Mouse (Mus musculus) intestine, embryonic 14.5 days (tissue): ENCODE measurements around the gene Hoxa7. TPM values are rescaled to one million over a fixed set of nuclear protein-coding genes. Genes with fewer than 3 reads are reported as not detected.

ENCODE experiments used
- ATAC-seq: fragments of 200-750 bp; cut with Nextera tagmentation; replicated peaks from 2 replicates; pipeline ENCODE4 v1.8.0; 2017; ENCODE audit warnings: low read depth, moderate number of reproducible peaks, moderate TSS enrichment, moderate library complexity; ENCODE audit not compliant: low FRiP score, low TSS enrichment
- DNase-seq: peaks from one replicate; pipeline ENCODE4 v3.0.0-alpha.2; 2018; ENCODE audit warnings: low spot score
- H3K27ac ChIP-seq: fragments of 300-500 bp; sonication (generic); 2 replicates; pipeline ENCODE4 v1.5.1; 2014; ENCODE audit warnings: low read depth, mild to moderate bottlenecking, control low read depth
- H3K27me3 ChIP-seq: fragments of 300-500 bp; sonication (generic); replicated peaks from 2 replicates; pipeline ENCODE4 v1.6.1; 2014; ENCODE audit warnings: low read length, control low read depth; ENCODE audit not compliant: control insufficient read depth, insufficient read depth
- H3K36me3 ChIP-seq: fragments of 300-500 bp; sonication (generic); 2 replicates; pipeline ENCODE4 v1.6.1; 2014; ENCODE audit warnings: low read length, control low read depth; ENCODE audit not compliant: control insufficient read depth, insufficient read depth
- H3K4me1 ChIP-seq: fragments of 300-500 bp; sonication (generic); replicated peaks from 2 replicates; pipeline ENCODE4 v1.6.1; 2014; ENCODE audit warnings: low read length, control low read depth, mixed read lengths; ENCODE audit not compliant: control insufficient read depth, insufficient read depth
- H3K4me2 ChIP-seq: fragments of 300-500 bp; sonication (generic); 2 replicates; pipeline ENCODE4 v1.6.1; 2014; ENCODE audit warnings: low read length
- H3K4me3 ChIP-seq: fragments of 300-500 bp; sonication (generic); 2 replicates; pipeline ENCODE4 v1.5.1; 2014; ENCODE audit warnings: low read depth, low read length, control low read depth, mixed read lengths
- H3K9ac ChIP-seq: fragments of 300-500 bp; sonication (generic); 2 replicates; pipeline ENCODE4 v1.6.1; 2014; ENCODE audit warnings: mild to moderate bottlenecking, low read length
- H3K9me3 ChIP-seq: fragments of 300-500 bp; sonication (generic); 2 replicates; pipeline ENCODE4 v1.6.1; 2016; ENCODE audit warnings: low read length, control low read depth; ENCODE audit not compliant: control insufficient read depth
- WGBS: fragments of 180-500 bp; shearing (Covaris S2); extraction: QIAGEN DNeasy Blood & Tissue Kit; methylation state at CpG from one replicate; pipeline ENCODE4 v1.1.7; 2014; 5-methylcytosine and 5-hydroxymethylcytosine counted together
- polyA plus RNA-seq: library from polyadenylated mRNA; unstranded; fragments of >200 nt; fragmentation: Nextera tagmentation; extraction: Ambion mirVana; gene quantifications from 2 replicates; pipeline ENCODE4 v1.2.1, GENCODE M21; 2014

The Hoxa7 gene
- polyA plus RNA-seq, 1 experiment from 2014 or later, result 9.2 TPM

DNA sequence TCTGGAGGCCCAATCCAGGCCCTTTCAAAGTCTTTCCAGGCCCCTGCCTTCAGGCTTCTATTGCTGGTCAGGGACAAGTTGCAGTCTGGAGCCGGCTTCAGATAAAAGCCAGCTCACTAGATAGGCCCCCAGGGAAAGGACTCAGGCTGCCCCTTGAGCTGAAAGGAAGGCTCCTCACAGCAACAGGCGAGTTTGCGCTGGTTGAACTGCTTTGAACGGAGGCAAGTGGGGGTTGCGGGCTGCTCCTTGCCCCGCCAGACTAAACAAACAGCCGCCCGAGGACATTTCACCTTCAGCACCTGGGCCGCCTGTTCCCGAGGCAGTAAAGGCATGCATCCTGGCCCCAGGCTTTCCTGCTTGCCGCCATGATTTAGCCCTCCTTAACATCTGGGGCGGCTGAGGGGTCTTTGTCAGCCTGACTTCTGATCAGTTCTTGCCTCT, 22.0 kb upstream of the Hoxa7 start:
- DNase-seq (no peak), ATAC-seq (no peak)
- Histone ChIP-seq H3K4me1 (no peaks in the 10 kb centered on the region), H3K4me3 (peak overlapping the region; percentile 34), H3K9ac (peak overlapping the region; percentile 58), H3K36me3 (no peaks in the 10 kb centered on the region), H3K9me3 (no peaks in the 10 kb centered on the region), H3K27ac (peak overlapping the region; percentile 9; the same call in 1 of the 2 replicates), H3K27me3 (peaks cover 100% of the 10 kb centered on the region), H3K4me2 (peak overlapping the region; percentile 21)
- WGBS, result 3% methylated on average over 12 of the region's 12 CpGs

DNA sequence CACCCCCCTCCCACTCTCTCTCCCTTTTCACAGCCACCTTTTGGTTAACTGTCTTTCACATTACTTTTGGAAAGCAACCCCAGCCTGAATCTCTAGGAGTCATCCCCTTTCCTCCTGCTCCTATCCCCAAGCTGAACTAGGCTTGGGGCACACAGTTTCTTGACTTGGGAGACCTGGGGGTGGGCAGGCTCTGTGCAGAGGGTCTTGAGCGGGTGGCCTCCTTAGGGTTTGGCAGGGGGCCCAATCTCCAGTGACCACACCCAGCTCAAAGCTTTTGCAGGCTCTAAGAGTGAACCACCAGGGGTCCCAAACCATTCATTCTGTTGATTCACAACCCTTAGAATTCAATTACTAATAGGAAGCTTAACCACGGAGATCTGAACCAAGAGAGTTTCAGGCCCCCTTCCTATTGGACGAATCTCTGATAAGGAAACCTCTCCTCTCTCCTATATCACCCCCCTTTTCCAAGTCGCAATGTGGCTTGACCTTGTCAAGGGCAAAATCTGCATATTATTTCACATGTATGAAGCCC, 21.2 kb upstream of the Hoxa7 start:
- no peak for ATAC-seq
- 9% methylated on average over 4 of the region's 4 CpGs for WGBS
- Histone ChIP-seq H3K4me3 (no peak overlapping the region), H3K27ac (peak overlapping the region; percentile 9; the same call in 1 of the 2 replicates), H3K4me1 (no peaks in the 10 kb centered on the region), H3K9ac (peak overlapping the region; percentile 58), H3K4me2 (peak overlapping the region; percentile 21; the same call in 1 of the 2 replicates), H3K27me3 (peaks cover 100% of the 10 kb centered on the region), H3K9me3 (no peaks in the 10 kb centered on the region), H3K36me3 (no peaks in the 10 kb centered on the region)
- no peak for DNase-seq

DNA sequence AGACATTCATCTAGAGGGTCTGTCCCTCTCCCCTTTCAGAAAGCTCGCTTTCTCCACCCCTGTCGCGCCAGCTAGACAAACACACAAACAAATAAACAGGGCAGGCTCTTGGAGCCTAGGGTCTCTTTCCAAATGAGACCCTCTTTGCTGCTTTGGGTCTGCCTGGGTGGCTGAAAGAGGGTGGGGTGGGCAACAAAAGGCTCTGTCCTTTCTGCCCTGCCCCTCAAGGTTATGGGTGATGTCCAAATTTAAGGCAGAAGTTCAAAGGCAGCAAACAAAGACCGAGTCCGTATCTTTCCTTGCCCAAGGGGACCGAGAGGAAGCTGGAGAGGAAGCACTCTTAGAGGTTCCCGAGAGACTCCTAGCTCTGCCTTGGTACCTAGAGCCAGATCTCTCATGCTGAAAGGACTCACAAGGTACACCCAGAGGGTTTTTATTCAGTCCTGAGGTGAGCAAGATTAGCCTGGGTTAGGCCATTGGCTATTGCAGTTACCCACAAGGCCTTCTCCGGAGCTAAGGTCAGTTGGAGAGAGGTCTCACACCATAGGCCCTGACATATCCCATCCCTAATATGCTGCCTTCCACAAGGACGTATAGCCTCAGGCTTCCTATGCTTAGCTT, 19.5 kb upstream of the Hoxa7 start:
- 4% methylated on average over 9 of the region's 9 CpGs for WGBS
- 0 out of 2 replicates have a peak overlapping the region, but pooled peaks have one; percentile 41 for H3K4me3 ChIP-seq

DNA sequence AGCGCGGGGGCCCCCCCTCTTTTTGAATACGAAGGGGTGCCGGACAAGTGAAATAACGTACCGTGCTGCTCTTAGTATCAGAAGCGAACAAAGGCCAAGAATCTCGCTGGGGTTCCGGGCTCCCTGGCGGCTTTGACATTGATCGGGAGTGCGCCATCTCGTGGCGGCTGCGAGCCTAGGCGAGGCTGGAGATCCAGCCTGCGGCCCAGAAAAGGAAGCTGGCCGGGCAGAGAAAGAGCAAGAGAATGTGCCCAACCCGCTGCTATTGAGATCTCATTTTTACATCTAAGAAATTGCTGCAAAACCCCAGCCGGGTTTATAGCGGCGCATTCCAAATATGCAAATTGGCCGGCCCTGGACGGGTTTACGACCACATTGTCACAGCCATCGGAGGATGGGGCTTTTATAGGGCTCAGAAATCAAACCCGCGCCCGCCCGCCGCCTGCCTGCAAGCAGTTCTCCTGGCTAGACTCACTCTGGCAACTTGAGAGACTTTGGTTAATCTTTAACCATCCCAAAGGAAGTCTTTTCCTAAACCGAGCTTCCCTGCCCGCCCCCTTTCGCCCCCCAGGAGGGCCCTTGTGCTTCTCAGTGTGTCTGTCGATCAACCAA, 18.8 kb upstream of the Hoxa7 start, which contains the start of gene Hoxa10:
Gene Hoxa10, minus strand, starts transcription at position 466 of the 612 bp plus-strand sequence.
- Histone ChIP-seq H3K27me3 (peaks cover 100% of the 10 kb centered on the region), H3K9ac (peak within 1 kb of the TSS; percentile 67), H3K4me1 (no peaks in the 10 kb centered on the region), H3K9me3 (no peaks in the 10 kb centered on the region), H3K4me3 (peak within 1 kb of the TSS; percentile 41), H3K36me3 (no peaks in the 10 kb centered on the region), H3K4me2 (peak within 1 kb of the TSS; percentile 40), H3K27ac (peak within 1 kb of the TSS; percentile 87)
- under 1% methylated on average over 35 of the region's 35 CpGs for WGBS
- ATAC-seq (peak; percentile 73), DNase-seq (peak; percentile 74)

More for the DNA sequence above, 19.5 kb upstream of the Hoxa7 start:
- ATAC-seq (no peak), DNase-seq (no peak)
- H3K9ac ChIP-seq, result peak overlapping the region; percentile 22
- peak overlapping the region; percentile 40 for H3K4me2 ChIP-seq
- H3K4me1 ChIP-seq, result no peaks in the 10 kb centered on the region
- H3K9me3 ChIP-seq, result no peaks in the 10 kb centered on the region
- H3K36me3 ChIP-seq, result no peaks in the 10 kb centered on the region
- peaks cover 100% of the 10 kb centered on the region for H3K27me3 ChIP-seq
- H3K27ac ChIP-seq, result no peak overlapping the region; the same call in 1 of the 2 replicates

DNA sequence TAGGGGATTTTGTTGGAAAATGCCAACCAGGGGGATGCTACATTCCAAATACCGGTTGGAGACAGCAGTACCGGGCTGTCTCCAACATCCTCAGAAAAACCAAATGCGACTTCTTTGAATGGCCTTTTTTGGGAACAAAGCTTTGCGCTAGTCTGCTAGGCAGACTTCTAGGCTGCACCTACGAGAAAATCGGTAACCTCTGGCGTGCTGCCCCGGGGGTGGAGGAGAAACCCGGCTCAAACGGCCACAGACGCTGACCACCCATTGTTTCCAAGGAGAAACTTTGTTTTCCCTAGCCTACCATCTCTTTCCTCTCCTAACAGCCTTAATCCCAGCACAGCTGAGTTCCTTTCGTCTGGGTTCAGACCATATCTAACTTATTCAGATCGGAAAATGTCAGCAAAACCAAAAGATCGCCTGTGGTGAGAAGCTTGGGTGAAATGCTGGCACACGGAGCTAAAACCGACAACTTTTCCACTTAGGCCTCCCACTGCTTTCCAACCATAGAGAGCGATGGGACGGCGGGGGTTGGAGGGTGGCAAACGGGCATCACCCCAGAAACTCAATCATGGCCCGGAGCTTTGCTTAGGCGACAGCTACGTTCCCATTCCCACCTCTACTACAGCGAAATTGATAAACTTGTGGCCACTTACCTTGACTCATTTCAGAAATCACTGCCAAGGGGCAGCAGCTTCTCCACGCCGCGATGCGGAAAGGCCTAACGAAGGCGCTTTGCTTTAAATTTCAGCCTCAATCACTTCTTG, 18.2 kb upstream of the Hoxa7 start:
- peak overlapping the region; percentile 41 for H3K4me3 ChIP-seq

DNA sequence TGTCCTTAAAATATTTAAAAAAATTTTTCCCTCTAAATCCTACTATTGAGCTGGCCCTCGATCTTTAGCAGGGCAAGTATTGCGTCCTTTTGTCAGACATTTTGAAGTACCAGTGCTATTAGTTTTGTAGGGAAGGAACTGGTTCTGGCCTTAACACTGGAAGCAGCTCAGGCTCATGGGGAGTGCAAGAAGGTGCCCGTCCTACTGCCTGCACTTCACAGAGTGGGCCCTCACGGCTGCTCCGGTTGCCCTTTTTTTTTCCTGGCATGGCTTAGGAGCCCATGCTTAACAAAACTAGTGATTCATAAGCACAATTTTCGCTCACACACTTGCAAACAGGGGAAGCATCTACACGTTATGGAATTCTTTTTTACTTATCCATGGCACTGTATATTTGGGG, 17.3 kb upstream of the Hoxa7 start:
- Histone ChIP-seq H3K36me3 (no peaks in the 10 kb centered on the region), H3K27me3 (peaks cover 100% of the 10 kb centered on the region), H3K4me2 (peak overlapping the region; percentile 40), H3K4me3 (peak overlapping the region; percentile 41), H3K4me1 (no peaks in the 10 kb centered on the region), H3K27ac (no peak overlapping the region), H3K9me3 (no peaks in the 10 kb centered on the region), H3K9ac (peak overlapping the region; percentile 67)
- ATAC-seq (no peak), DNase-seq (peak; percentile 78)
- 4% methylated on average over 7 of the region's 7 CpGs for WGBS

More for the DNA sequence above, 18.2 kb upstream of the Hoxa7 start:
- peak overlapping the region; percentile 67 for H3K9ac ChIP-seq
- no peaks in the 10 kb centered on the region for H3K9me3 ChIP-seq
- no peaks in the 10 kb centered on the region for H3K4me1 ChIP-seq
- ATAC-seq, result no peak
- no peaks in the 10 kb centered on the region for H3K36me3 ChIP-seq
- H3K27me3 ChIP-seq, result peaks cover 100% of the 10 kb centered on the region
- peak; percentile 73 for DNase-seq
- WGBS, result 3% methylated on average over 30 of the region's 30 CpGs
- peak overlapping the region; percentile 40 for H3K4me2 ChIP-seq
- H3K27ac ChIP-seq, result peak overlapping the region; percentile 87

DNA sequence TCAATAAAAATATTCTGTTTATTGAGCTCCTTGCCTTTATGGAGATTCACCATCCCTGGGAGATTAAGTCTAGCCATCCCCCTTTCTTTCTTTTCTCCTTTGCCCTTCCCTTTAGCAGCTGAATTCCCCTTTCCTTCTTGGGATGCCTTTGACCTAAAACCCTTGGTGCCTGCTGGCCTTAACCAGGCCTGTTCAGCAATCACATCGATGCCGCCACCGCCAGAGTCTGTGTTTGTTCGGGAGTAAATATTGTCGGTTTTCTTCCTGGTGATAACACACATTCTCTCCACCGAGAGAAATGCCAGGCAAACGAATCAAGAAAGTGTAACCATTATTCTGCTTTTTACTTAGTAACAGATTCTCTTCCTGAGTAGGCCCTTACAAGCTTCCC, 16.5 kb upstream of the Hoxa7 start:
- Histone ChIP-seq H3K9me3 (no peaks in the 10 kb centered on the region), H3K4me1 (no peaks in the 10 kb centered on the region), H3K27me3 (peaks cover 100% of the 10 kb centered on the region), H3K27ac (no peak overlapping the region), H3K4me2 (peak overlapping the region; percentile 40), H3K9ac (peak overlapping the region; percentile 67), H3K36me3 (no peaks in the 10 kb centered on the region), H3K4me3 (peak overlapping the region; percentile 41)
- ATAC-seq (no peak), DNase-seq (peak; percentile 75)
- under 1% methylated on average over 7 of the region's 7 CpGs for WGBS

DNA sequence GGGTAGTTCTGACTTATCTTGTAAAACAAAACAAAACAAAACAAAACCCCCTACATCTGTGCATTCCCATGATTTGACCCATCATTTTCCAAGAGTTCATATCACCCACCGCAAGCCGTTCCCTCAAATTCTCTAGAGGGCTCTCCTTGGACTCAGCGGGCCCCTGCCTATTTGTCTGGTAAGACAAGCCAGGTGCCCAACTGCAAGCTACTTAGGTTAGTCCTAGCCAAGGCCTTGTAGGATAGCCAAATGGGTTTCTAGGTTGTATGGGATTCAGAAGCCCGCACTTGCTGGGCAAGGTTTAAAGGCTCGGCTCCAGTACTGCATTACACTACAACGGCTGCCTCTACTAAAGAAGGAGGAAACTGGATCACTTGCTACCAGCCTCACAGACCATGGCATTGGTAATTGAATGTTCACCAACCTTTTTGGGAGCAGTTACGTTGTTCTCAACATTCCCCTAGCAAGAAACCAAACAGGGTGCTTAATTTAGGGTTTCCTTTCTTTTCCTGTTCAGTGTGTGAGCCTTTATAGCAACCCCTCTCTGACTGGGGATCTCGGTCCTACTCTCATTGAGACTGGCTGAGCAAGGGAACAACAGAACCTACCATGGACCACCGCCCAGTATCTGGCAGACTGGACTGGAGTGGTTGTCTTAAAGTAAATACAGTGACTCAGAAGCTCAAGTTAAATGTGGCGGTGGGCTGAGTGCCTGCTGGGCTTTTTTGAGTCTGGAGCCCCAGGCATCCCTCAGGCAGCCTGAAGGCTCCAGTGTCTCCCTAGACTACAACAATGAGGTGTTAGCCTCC, 15.9 kb upstream of the Hoxa7 start:
- Histone ChIP-seq H3K9ac (peak overlapping the region; percentile 67), H3K9me3 (no peaks in the 10 kb centered on the region), H3K36me3 (no peaks in the 10 kb centered on the region), H3K4me3 (peak overlapping the region; percentile 41), H3K4me1 (no peaks in the 10 kb centered on the region), H3K27ac (no peak overlapping the region), H3K4me2 (peak overlapping the region; percentile 40), H3K27me3 (peaks cover 100% of the 10 kb centered on the region)
- 16% methylated on average over 10 of the region's 10 CpGs for WGBS
- ATAC-seq, result no peak
- no peak for DNase-seq
